Mouse (Mus musculus) cerebellum, postnatal 4 days (tissue): Measurements from ENCODE around the gene Gm8206.
"Not testable (repeated sequence)": the region's sequence is repeated elsewhere in the genome, so short reads cannot be mapped to it uniquely, and the experiment has no call there.

ENCODE experiments used
- DNase-seq, 2 experiments: peaks; one replicate each; pipeline ENCODE4 v3.0.0; 2022; ENCODE audit warnings: low spot score in 2 of 2, mixed read lengths in 1 of 2

Gm8206 gene

GRCm38 (mm10) chr14:6093842-6094241, at the start of gene Gm8206:
Gm8206 (minus strand) TSS chr14:6093942.
- DNase-seq = not testable (repeated sequence)

- DNase-seq = not testable (repeated sequence)
Measured at GRCm38 (mm10) chr14:6125707-6126106, 32.0 kb upstream of the Gm8206 start, which contains the start of gene Gm3476. Gm3476 (minus strand) TSS chr14:6125807.

GRCm38 (mm10) chr14:6108272-6108925, 14.7 kb upstream of the Gm8206 start, which contains the start of gene Gm3468:
Gm3468 (minus strand) TSS chr14:6108665.
- peak; percentile 42 to 72 for DNase-seq

- DNase-seq = not testable (repeated sequence)
Measured at GRCm38 (mm10) chr14:6107500-6107899, 13.8 kb upstream of the Gm8206 start.

GRCm38 (mm10) chr14:6058167-6058566, 35.6 kb downstream of the Gm8206 start, which contains the start of gene Gm6337:
Gm6337 (minus strand) TSS chr14:6058267.
- not testable (repeated sequence) for DNase-seq

- DNase-seq = peak; percentile 2 to 20
Measured at GRCm38 (mm10) chr14:5987136-5987535, 106.6 kb downstream of the Gm8206 start.

- DNase-seq = not testable (repeated sequence)
Measured at GRCm38 (mm10) chr14:5979037-5979436, 114.7 kb downstream of the Gm8206 start, which contains the start of gene Gm3453. Gm3453 (minus strand) TSS chr14:5979137.
